Mouse (Mus musculus) gastrocnemius, postnatal 36 days (tissue): ENCODE measurements around the gene Cavin1. TPM values are rescaled to one million over a fixed set of nuclear protein-coding genes. Genes with fewer than 3 reads are reported as not detected.
"Not testable (repeated sequence)": the region's sequence is repeated elsewhere in the genome, so short reads cannot be mapped to it uniquely, and the experiment has no call there.

Source experiments
- DNase-seq, 2 experiments: peaks; one replicate each; pipeline ENCODE4 v3.0.0; 2022
- intact Hi-C: fragments of 180-260 bp; cut with DNase I; formaldehyde crosslinking; loops from one replicate; pipeline ENCODE4 v1.15.1; 2025
- long read RNA-seq, 2 experiments: library from polyadenylated mRNA; stranded (forward); transcript quantifications; one replicate each; pipeline ENCODE4 v2.0.0; 2021
- total RNA-seq, 2 experiments: library from RNA; stranded (reverse); gene quantifications; 2 replicates each; pipeline ENCODE4 v1.2.3; 2021

Cavin1 gene
- total RNA-seq, result 100 to 1,000 TPM; 148 to 153 TPM
- long read RNA-seq, experiment 1, transcript Cavin1-202 (2 exons, 658 nt), result major isoform, 18 of 72 reads
- long read RNA-seq, experiment 1, partial matches to known transcripts, result 0 of 72 reads
- long read RNA-seq, experiment 1, other reads (novel, unspliced or antisense), result 51 of 72 reads
- long read RNA-seq, experiment 2, transcript Cavin1-202 (2 exons, 658 nt), result major isoform, 16 of 78 reads
- long read RNA-seq, experiment 2, transcript Cavin1-201 (2 exons, 3,491 nt), result minor isoform, 8 of 78 reads
- long read RNA-seq, experiment 2, partial matches to known transcripts, result 0 of 78 reads
- long read RNA-seq, experiment 2, other reads (novel, unspliced or antisense), result 54 of 78 reads

DNA sequence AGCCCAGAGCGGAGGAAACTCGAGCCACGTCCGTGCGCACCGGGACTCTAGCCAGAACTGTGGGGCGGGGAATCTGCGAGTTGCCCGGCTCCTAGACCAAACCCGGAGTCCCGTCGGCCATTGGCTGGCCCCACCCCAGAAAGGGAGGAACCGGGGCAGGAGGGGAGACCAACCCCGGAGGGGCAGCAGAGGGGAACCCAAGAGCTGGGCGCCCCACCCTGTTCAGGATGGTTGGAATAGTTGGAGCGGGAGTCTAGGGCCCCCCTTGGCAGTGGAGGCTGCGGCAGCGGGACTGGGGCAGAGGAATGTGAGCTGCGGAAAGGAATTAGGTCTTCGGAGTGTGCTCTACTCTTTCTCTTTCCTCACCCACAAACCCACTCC is at the start of gene Cavin1:
Gene Cavin1, minus strand, starts transcription at position 331 of the 381 bp plus-strand sequence.
- intact Hi-C loops, result no loop called here
- peak; percentile 98 to 100 for DNase-seq

DNA sequence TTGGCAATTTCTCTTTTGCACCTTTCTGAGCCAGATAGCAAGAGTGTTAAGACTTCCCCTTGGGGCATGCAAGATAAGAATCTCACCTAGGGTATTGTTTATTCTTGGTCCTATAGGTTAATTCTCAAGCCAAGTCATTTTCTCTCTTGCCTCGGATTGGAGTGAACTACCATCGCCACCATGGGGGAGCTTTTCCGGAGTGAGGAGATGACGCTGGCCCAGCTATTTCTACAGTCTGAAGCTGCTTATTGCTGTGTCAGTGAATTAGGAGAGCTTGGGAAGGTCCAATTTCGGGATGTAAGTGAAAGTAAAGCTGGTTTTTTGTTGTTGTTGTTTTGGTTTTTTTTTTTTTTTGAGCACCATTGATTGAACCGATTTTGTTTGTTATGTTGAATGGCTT is 41.0 kb upstream of the Cavin1 start:
- intact Hi-C loops, result no loop called here
- DNase-seq, result no peak

DNA sequence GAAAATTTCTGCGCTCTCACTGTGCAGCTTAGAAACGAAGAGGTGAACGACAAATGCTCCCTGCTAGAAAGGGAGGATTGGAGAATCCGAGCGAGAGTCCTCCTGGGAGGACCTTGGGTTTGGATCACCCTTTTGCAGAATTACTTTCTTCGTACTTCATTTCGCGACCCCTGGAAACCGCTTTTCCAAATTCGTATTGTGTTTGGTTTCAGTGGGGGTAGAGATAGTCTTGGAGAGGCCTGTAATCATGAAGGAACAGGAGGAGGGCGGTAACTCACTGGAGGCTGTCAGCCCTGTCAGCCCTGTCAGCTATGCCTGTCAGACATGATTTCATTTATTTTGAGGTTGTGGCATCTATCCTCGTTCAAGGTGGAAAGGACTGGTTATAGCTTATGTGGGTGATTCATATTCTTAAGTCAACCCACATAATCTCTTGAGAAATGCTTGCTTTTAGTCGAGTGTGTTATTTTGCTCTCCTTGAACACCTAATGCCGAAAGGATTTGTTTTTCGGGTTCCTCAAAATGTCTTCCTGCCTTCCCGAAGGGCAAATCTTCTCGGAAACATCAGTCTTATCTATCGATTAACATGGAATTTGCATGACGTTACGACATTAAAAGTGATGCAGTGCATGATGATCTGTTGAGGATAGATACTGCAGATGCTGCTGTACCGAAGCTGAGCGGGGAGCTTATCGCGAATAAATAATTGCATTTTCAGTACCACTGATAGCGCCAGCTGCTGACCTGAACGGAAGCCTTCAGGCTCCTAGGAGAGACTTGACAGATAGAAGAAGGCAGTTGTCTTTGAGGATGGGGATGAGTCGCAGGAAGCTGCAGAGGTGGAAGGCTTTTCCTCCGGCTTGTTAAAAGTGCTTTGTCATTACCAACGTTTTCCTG is 39.4 kb upstream of the Cavin1 start:
- intact Hi-C loops, result no loop called here
- DNase-seq, result no peak

DNA sequence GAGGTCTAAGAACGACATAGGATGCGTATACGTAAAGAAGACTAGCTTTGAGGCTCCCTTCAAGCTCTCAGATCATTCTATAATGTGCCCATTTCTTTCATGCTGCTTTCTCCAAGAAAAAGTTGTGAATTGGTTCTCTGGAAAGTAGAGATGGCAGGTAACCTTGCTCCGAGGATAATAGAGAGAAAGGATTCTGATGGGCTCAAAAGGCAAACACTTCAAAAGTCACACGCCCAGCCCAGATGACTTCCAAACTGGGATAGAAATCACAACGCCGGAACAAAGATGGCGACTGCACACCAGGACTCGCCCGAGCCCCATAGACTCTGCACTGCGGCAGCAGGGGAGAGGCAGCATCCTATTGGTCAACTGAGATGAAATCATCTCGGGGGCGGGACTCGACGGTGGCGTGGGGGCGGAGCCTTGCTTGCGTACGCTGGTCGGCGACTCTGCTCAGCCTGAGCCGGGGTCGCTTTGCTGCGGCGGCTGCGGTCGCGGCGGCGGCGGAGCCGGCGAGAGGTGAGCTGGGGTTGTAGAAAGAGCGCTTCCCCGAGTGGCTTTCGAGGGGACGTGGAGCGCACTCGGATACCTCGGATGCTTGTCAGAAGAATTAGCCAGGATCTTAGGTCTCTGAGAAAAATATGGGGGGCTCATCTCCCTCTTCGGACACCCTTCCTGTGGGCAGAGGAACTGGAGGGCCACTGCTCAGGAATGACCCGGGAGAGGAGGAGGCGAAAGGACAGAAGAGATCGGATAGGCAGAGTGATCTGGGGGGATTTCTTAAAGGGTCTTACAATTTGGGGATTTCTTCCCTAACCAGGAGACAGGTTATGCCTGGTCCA is 38.6 kb upstream of the Cavin1 start, which contains the start of gene Atp6v0a1:
Gene Atp6v0a1, plus strand, starts transcription at position 407 of the 842 bp plus-strand sequence.
- intact Hi-C loops, result no loop called here

DNA sequence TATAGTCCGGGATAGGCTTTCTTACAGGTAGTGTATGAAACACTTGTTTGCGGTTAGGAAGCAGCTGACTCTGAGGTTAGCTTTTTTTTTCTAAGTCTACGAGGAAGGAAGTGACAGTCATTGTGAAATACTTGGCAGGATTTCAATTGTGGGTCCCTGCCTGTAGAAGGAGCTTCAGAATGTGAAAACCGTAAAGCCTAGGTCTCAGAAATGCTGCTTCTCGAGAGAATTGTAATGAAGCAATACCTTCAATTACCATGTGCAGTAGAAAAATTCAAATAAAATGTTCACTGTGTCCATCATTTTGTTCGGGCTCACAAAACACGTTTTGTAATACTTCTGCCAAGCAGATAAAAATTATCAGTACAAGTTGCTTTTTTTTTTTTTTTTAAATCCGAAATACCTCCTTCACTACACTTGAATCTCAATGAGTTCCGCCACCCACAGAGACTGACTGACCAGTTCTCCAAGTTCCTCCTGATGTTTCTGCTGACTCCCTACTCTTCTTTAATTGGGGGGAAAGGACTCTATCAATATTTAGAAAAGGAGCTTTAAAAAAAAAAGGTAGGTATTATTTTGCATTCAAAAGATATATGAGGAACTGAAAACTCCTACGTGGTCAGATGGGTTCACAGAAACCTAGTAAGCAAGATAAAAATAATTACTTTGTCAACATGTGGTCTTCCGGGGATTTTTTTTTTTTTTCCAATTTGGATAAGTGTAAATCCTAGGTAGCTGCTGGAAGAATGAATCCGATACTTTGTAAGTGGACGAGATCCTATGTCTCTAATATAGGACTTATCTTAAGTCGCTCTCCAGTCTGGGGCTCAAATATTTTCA is 37.7 kb upstream of the Cavin1 start:
- intact Hi-C loops, result loop anchor here (1.0 kb wide), 1 partner anchor 24 kb away; no protein-coding TSS in a partner anchor
- no peak for DNase-seq

More for the DNA sequence above, 38.6 kb upstream of the Cavin1 start, which contains the start of gene Atp6v0a1:
- DNase-seq, result peak; percentile 96 to 97

DNA sequence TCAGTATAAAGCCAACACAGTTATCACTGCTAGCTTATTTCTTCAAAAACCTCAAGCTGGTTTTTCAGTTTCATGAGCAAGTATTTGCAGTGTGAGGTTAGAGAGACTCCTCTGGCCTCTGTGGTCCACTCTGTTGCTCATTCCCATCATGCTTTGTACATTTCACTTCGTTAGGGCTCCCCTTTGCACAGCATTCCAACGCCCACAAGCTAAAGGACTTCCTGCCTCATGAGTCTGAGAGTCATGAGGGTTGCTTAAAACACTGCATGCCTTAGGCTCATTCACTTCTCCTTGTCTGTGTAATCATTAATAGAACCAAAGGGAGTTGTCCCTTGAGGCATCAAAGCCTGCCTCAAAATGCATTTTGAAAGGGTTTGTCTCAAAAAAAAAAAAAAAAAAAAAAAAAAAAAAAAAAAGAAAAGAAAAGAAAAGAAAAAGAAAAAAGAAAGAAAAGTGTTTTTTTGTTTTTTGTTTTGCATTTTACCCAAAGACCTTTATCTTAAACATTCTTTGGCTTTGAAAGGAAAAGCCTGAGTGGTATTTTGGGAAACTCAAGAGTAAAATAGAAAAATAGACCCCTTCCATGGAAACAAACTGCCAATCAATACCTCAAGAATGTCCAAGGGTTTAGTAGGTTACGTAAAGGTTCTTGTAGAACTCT is 32.5 kb upstream of the Cavin1 start:
- intact Hi-C loops, result no loop called here
- DNase-seq, result no peak

DNA sequence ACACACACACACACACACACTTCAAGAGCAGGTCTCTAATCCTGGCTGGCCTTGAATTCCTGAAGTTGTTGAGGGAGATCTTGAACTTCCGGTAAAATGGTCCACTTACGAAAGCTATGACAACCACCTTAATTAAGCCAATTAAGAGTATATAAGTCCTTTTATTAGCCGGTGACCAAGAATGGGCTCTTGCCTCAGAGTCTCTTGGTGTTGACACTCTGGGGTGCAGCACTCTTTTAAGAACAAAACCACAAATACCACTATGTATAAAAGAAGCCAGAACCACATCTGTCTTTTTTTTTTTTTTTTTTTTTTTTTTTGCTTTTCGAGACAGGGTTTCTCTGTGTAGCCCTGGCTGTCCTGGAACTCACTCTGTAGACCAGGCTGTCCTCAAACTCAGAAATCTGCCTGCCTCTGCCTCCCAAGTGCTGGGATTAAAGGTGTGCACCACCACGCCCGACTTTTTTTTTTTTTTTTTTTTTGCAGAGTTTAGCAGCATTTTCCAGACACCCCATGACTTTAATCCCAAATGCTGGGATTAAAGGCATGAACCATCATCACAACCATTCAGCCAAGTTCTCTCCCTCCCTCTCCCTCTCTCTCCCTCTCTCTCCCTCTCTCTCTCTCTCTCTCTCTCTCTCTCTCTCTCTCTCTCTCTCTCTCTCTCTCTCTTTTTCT is 31.3 kb upstream of the Cavin1 start:
- intact Hi-C loops, DNase-seq: not testable (repeated sequence)

DNA sequence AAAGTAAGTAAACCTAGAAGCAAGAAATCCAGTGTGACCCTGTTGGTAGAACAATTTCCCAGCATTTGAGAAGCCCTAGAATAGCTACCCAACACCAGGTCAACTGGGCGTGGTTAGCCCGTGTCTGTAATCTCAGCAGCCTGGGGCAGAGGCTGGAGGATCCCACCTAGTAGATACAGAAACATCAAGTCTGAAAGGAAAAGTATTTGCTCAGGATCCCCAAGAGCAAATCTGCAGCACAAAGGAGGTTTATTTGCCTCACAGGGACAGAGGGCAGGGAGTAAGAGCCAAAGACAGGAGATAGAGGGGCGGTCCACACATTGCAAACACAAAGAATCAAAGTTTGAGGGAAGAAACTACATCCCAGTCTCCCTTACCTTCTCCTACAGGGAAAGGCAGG is 28.6 kb upstream of the Cavin1 start:
- intact Hi-C loops, result no loop called here
- no peak for DNase-seq

DNA sequence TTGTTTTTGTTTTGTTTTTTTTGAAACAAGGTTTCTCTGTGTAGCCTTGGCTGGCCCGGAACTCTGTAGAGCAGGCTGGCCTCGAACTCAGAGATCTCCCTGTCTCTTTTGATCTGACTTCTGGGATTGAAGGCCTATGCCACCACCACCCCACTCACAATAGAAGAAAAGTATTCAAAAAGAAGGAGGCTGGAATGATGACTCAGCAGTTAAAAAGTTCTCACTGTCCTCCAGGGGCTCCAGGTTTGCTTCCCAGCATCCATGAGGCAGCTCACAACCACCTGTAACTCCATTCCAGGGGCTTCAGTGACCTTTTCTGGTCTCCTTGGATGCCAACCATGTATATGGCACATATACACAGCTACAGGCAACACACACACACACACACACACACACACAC is 28.1 kb upstream of the Cavin1 start:
- intact Hi-C loops, result no loop called here
- DNase-seq, result no peak

DNA sequence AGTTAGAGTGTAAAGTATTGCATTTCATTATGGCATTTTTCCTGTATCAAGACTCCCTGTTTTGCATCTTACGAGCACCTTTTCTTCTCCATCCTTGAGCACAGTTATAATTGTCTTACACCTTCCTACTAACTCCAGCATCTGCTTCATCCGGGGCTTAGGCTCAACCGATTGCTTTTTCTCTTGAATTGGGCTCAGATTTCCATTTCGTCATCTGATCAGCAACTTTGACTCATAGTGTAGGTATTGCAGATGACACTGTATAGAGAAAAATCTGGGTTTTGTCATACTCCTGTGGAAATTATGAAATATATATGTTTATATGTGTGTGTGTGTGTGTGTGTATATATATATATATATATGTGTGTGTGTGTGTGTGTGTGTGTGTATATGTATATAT is 25.8 kb upstream of the Cavin1 start:
- intact Hi-C loops, result no loop called here
- no peak for DNase-seq

DNA sequence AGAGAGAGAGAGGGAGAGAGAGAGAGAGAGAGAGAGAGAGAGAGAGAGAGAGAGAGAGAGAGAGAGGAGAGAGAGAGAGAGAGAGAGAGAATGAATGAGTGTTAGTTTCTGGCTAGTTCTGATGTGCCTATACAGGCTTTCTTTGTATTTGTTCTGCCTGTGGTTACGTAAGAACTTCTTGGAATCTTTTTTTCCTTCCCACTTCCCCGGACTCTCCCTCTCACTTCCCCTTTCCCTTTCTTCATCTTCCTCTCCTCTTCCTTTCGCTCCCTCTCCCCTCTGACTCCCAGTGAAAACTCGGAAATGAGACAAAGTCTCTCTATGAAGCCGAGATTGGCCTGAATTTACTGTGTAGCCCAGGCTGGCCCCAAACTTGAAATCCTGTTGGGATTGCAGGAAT is 24.0 kb upstream of the Cavin1 start:
- intact Hi-C loops, result no loop called here
- DNase-seq, result no peak

DNA sequence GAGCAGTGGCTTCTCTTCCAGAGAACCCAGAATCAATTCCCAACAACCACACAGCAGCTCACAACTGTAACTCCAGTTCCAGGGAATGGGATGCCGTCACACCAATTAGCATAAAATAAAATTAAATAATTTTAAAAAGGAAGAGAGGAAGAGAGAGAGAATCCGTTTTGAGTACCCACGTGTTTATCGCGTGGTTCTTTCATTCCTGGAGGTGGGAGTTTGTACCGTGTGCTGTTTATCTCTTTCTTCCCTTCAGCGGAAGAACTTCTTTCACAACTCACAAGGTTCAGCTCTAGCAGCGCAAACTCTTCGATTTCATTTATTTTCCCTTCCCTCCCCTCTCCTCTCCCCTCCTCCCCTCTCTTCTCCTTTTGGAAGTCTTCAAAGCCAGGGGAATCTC is 23.5 kb upstream of the Cavin1 start:
- no peak for DNase-seq
- intact Hi-C loops, result no loop called here

DNA sequence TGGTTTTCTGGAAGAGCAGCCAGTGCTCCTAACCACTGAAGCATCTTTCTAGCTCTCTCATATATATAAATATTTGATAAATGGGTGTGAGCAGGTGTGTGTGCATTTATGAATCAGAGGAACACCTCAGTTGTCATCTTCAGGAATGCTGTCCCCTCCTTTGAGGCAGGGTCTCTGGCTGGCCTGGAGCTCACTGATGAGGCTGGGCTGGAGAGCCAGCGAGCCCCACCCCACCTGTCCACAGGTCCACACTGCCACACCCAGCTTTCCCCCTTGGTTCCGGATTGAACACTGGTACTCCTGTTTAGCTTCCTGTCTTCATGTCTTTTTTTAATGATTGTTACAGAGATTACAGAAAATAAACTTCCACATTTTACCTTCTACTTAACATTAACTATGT is 22.8 kb upstream of the Cavin1 start:
- DNase-seq, result no peak
- intact Hi-C loops, result no loop called here

DNA sequence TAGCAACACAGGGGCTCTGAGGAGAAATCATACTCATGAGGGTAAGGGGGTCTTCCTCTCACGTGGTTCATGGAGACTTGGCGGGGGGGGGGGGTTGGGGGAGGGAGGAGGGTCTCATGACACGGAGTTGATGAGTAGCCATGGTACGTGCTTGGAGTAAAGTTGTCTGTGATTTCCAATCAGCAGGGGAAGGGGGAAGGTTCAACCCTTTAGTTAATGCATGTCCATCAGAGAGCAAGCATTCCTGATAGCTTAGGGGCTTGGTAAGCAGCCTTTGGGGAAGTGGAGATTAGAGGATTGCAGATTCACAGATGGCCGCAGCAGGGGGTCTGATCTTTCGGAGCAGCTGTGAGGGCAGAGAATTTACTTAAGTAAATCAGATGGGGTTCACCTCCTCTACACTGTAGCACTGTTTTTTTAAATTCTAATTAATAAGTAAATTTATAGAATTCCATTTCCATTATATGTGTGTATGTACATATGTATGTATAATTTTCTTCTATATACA is 20.4 kb upstream of the Cavin1 start:
- intact Hi-C loops, result no loop called here
- DNase-seq, result no peak

DNA sequence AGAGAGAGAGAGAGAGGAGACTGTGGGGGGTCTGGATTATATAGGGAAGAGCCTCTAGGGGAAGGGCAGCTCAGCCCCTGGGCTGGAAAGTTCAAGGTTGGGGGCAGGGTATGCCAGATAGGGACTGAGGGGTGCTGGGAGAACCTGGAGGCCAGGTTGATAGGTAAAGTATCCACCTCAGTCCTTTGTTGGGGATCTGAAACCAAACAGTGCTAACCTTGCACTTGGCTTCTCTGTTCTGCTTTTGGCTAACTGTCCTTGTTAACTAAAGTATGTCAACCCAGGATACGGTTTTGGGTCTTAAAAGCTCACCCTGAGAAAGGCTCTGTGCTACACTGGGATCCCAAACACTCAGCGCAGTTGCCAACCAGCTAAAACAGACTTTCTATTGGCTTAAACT is 19.0 kb upstream of the Cavin1 start:
- intact Hi-C loops, result no loop called here
- DNase-seq, result no peak

DNA sequence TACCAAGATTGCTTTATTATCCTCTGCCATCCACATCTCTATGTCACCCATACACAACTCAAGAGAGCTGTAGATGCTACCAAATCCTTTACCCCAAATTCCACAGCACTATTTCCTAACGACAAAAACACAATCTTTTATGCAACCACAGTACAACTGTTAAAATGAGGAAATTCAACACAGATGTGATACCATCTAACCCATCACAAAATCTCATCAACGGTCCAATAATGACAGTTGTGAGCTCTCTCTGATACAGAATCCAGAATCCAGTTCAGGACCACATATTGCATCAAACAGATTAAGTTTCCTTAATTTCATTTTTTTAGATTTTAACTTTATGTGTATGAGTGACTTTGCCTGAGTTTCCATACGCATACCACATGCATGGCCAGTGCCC is 18.0 kb upstream of the Cavin1 start:
- intact Hi-C loops, result no loop called here

DNA sequence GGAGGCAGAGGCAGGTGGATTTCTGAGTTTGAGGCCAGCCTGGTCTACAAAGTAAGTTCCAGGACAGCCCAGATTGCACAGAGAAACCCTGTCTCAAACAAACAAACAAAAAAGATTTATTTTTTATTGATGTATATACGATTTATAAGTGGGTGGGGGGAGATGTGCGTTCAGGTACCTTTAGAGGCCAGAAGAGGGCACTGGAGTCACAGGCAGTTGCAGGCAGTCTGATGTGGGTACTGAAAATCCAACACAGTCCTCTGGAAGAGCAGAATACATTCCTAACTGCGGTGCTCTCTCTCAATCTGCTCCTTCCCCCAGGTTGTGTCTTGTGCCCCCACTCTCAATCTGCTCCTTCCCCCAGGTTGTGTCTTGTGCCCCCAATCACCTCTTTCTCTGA is 14.9 kb upstream of the Cavin1 start:
- intact Hi-C loops, result no loop called here
- DNase-seq, result no peak

More for the DNA sequence above, 18.0 kb upstream of the Cavin1 start:
- DNase-seq, result no peak

DNA sequence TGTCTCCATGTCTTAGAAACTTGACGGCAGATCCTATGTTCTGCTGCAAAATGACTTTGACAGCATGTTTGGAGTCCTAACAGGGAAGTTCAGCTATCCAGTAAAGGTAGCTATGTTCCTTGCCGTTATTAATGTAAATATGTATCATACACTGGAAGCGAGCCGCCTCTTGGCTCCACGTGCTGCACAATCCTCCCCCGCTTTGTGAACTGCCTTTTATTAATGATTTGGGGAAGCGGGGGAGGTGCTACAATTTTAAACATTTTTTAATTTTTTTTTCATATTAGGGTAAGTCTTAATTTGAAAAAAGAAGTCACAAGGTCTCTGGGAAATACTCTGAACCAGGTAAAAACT is 13.1 kb upstream of the Cavin1 start:
- intact Hi-C loops, result loop anchor here (1.0 to 2.0 kb wide), 4 partner anchors 25 to 193 kb away; no protein-coding TSS in a partner anchor

More for the DNA sequence above, 13.1 kb upstream of the Cavin1 start:
- DNase-seq, result no peak
